Mouse (Mus musculus) forelimb bud, embryonic 11.5 days (tissue): ENCODE results near the gene Adarb2.

Experiments used
- DNase-seq: peaks from one replicate; pipeline ENCODE4 v3.0.0-alpha.2; 2012; ENCODE audit warnings: low read depth, low spot score

The Adarb2 gene

GRCm38 (mm10) chr13:8369868-8370387 lies 167.3 kb downstream of the Adarb2 start:
- no peak for DNase-seq

- DNase-seq, result no peak
These were observed 185.9 kb downstream of the Adarb2 start for GRCm38 (mm10) chr13:8388541-8388940.

GRCm38 (mm10) chr13:8400265-8401041 lies 197.8 kb downstream of the Adarb2 start:
- DNase-seq, result no peak

- DNase-seq, result no peak
These were observed 199.7 kb downstream of the Adarb2 start for GRCm38 (mm10) chr13:8402324-8402873.

- no peak for DNase-seq
These were observed 203.4 kb downstream of the Adarb2 start for GRCm38 (mm10) chr13:8406020-8406419.

GRCm38 (mm10) chr13:8410353-8411318 lies 208.0 kb downstream of the Adarb2 start:
- DNase-seq, result no peak

GRCm38 (mm10) chr13:8424019-8424719 lies 221.5 kb downstream of the Adarb2 start:
- DNase-seq, result no peak

GRCm38 (mm10) chr13:8439188-8439835 lies 236.6 kb downstream of the Adarb2 start:
- DNase-seq, result no peak

- DNase-seq, result no peak
These were observed 242.7 kb downstream of the Adarb2 start for GRCm38 (mm10) chr13:8445415-8445814.

- DNase-seq, result peak; percentile 24
These were observed 245.7 kb downstream of the Adarb2 start for GRCm38 (mm10) chr13:8448192-8448879.

- peak; percentile 49 for DNase-seq
These were observed 248.9 kb downstream of the Adarb2 start for GRCm38 (mm10) chr13:8451581-8451980.

- no peak for DNase-seq
These were observed 254.2 kb downstream of the Adarb2 start for GRCm38 (mm10) chr13:8456886-8457285.

- DNase-seq, result no peak
These were observed 255.2 kb downstream of the Adarb2 start for GRCm38 (mm10) chr13:8457831-8458230.

GRCm38 (mm10) chr13:8467591-8468366 lies 265.1 kb downstream of the Adarb2 start:
- no peak for DNase-seq

GRCm38 (mm10) chr13:8476237-8476636 lies 273.6 kb downstream of the Adarb2 start:
- no peak for DNase-seq

GRCm38 (mm10) chr13:8478731-8479130 lies 276.1 kb downstream of the Adarb2 start:
- no peak for DNase-seq

- DNase-seq, result no peak
These were observed 277.3 kb downstream of the Adarb2 start for GRCm38 (mm10) chr13:8479970-8480369.

GRCm38 (mm10) chr13:8481347-8481746 lies 278.7 kb downstream of the Adarb2 start:
- DNase-seq, result no peak

GRCm38 (mm10) chr13:8484592-8485272 lies 282.1 kb downstream of the Adarb2 start:
- no peak for DNase-seq
